Mouse (Mus musculus): ENCODE measurements around the gene Cldn14. TPM values are rescaled to one million over a fixed set of nuclear protein-coding genes. Genes with fewer than 3 reads are reported as not detected.
"Not testable (repeated sequence)": the region's sequence is repeated elsewhere in the genome, so short reads cannot be mapped to it uniquely, and the experiment has no call there.

Cldn14 gene
- polyA plus RNA-seq, 1 experiment from 2014 or later: 0.12 TPM

DNA sequence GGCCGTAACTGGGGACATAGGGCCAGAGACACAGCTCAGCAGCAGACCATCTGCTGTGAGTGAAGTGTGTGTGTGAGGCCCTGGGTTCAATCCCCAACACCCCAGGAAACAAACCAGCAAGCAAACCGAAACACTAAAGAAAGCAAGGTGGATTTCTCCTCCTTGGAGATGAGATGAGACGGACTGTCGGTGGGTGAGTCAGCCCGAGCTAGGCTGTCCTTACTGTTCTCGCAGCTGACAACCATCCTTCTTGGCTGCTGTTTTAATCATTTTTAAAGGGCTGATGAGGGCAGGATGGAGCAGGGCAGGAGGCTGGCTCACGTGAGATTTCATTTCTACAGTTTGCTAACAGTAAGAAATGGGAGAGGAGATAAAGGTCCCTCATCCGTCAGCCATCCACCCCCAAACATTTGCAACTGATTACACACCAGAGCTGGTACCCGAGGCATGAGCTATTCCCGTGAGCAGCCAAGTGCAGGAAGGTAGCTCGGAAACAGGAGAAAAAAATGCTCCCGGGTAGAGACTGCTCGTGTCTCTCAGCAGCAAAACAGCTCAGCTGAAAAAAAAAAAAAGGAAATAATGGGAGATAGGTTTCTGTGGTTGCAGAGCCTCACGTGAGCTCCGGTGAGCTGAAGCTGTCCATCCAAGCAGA lies 27.3 kb downstream of the Cldn14 start:
- no peak for ATAC-seq (ENCODE audit: low FRiP score, low TSS enrichment)
- Histone ChIP-seq H3K4me2 (replicated peaks; ENCODE audit: low read depth, low read length) (no peak overlapping the region), H3K4me3 (ENCODE audit: low read length) (no peak overlapping the region), H3K9ac (replicated peaks; ENCODE audit: low read length) (no peak overlapping the region), H3K36me3 (ENCODE audit: insufficient read depth, low read length) (no peaks in the 10 kb centered on the region), H3K9me3 (ENCODE audit: low read length) (no peaks in the 10 kb centered on the region), H3K27ac (ENCODE audit: low read length) (no peak overlapping the region), H3K4me1 (ENCODE audit: insufficient read depth, low read length) (no peaks in the 10 kb centered on the region), H3K27me3 (ENCODE audit: insufficient read depth, low read length) (no peaks in the 10 kb centered on the region)
- WGBS: 66% methylated on average over 15 of the region's 15 CpGs

DNA sequence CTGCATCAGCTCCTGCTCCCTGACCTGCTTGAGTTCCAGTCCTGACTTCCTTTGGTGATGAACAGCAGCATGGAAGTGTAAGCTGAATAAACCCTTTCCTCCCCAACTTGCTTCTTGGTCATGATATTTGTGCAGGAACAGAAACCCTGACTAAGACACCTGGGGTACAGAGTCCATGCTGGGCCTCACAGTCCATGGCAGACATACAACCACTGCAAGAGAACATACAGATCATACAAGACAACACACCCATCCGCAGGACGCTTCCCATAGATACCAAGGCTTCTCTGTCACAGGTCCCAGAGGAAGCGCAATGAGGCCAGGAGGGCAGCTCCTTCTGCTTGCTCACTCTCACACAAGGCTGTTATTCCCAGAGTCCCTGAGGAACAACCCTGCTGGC lies 28.3 kb downstream of the Cldn14 start:
- not testable (repeated sequence) for ATAC-seq (ENCODE audit: low FRiP score, low TSS enrichment); H3K9ac ChIP-seq (replicated peaks; ENCODE audit: low read length); H3K4me1 ChIP-seq (ENCODE audit: insufficient read depth, low read length); H3K36me3 ChIP-seq (ENCODE audit: insufficient read depth, low read length); H3K27ac ChIP-seq (ENCODE audit: low read length); H3K27me3 ChIP-seq (ENCODE audit: insufficient read depth, low read length); H3K9me3 ChIP-seq (ENCODE audit: low read length); H3K4me2 ChIP-seq (replicated peaks; ENCODE audit: low read depth, low read length); H3K4me3 ChIP-seq (ENCODE audit: low read length)
- WGBS: 88% methylated on average over 3 of the region's 3 CpGs

DNA sequence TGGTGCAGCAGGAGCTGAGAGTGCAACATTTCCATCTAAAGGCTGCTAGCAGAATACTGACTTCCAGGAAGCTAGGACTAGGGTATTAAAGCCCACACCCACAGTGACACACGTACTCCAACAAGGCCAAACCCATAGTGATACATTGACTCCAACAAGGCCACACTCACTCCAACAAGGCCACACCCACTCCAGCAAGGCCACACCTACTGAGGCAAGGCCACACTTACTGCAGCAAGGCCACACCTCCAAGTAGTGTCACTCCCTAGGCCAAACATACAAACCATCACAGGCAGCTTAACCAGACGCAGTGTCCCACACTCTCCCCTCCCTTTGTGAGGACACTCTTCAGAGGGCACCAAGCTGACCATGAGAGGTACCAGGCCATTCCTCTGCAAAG lies 29.3 kb downstream of the Cldn14 start:
- Histone ChIP-seq H3K4me3 (ENCODE audit: low read length) (no peak overlapping the region), H3K27me3 (ENCODE audit: insufficient read depth, low read length) (no peaks in the 10 kb centered on the region), H3K36me3 (ENCODE audit: insufficient read depth, low read length) (no peaks in the 10 kb centered on the region), H3K9ac (replicated peaks; ENCODE audit: low read length) (no peak overlapping the region), H3K27ac (ENCODE audit: low read length) (no peak overlapping the region), H3K4me2 (replicated peaks; ENCODE audit: low read depth, low read length) (no peak overlapping the region), H3K9me3 (ENCODE audit: low read length) (no peaks in the 10 kb centered on the region), H3K4me1 (ENCODE audit: insufficient read depth, low read length) (no peaks in the 10 kb centered on the region)
- 76% methylated on average over 2 of the region's 2 CpGs for WGBS
- ATAC-seq (ENCODE audit: low FRiP score, low TSS enrichment): no peak

DNA sequence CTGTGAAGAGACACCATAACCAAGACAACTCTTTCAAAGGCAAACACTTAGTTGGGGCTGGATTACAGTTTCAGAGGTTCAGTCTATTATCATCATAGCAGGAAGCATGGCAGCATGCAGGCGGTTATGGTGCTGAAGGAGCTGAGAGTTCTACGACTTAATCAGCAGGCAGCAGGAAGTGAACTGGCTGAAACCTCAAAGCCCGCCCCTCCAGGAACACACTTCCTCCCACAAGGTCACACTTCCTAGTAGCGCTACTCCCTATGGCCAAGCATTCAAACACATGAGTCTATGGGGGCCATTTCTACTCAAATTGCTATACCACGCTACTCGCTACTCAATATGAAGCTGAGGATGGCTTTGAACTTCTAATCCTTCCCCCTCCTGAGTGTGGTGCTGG lies 31.1 kb downstream of the Cldn14 start:
- Histone ChIP-seq H3K27ac (ENCODE audit: low read length) (no peak overlapping the region), H3K27me3 (ENCODE audit: insufficient read depth, low read length) (no peaks in the 10 kb centered on the region; the same call in 1 of the 2 replicates), H3K4me3 (ENCODE audit: low read length) (no peak overlapping the region), H3K9me3 (ENCODE audit: low read length) (no peaks in the 10 kb centered on the region), H3K36me3 (ENCODE audit: insufficient read depth, low read length) (no peaks in the 10 kb centered on the region), H3K9ac (replicated peaks; ENCODE audit: low read length) (no peak overlapping the region), H3K4me1 (ENCODE audit: insufficient read depth, low read length) (0 out of 2 replicates have a peak, but pooled peaks cover 6% of the 10 kb centered on the region), H3K4me2 (replicated peaks; ENCODE audit: low read depth, low read length) (no peak overlapping the region)
- 92% methylated on average over 6 of the region's 6 CpGs for WGBS
- no peak for ATAC-seq (ENCODE audit: low FRiP score, low TSS enrichment)

DNA sequence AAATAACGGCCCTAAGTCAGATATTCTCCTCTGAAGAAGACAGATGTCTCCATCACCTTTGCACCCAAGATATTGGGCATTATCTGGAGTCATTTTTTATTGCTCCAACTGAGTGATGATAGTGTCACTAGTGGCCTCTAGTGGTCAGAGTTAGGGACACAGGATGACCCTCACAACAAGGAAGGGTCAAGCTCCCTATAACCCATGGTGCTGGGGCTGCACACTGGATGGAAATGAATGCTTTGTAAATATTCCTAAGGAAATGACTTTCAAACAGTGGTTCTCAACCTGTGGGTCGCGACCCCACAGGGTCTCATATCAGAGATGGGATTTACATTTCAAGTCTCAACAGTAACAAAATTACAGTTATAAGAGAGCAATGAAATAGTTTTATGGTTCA lies 31.7 kb downstream of the Cldn14 start:
- H3K27ac ChIP-seq (ENCODE audit: low read length): no peak overlapping the region
- H3K27me3 ChIP-seq (ENCODE audit: insufficient read depth, low read length): peaks cover 3% of the 10 kb centered on the region; the same call in 1 of the 2 replicates
- H3K36me3 ChIP-seq (ENCODE audit: insufficient read depth, low read length): no peaks in the 10 kb centered on the region
- H3K4me3 ChIP-seq (ENCODE audit: low read length): no peak overlapping the region
- WGBS: 40% methylated on average over 3 of the region's 3 CpGs
- no peaks in the 10 kb centered on the region for H3K9me3 ChIP-seq (ENCODE audit: low read length)
- no peak for ATAC-seq (ENCODE audit: low FRiP score, low TSS enrichment)
- H3K4me1 ChIP-seq (ENCODE audit: insufficient read depth, low read length): 0 out of 2 replicates have a peak, but pooled peaks cover 6% of the 10 kb centered on the region
- no peak overlapping the region for H3K9ac ChIP-seq (replicated peaks; ENCODE audit: low read length)
- no peak overlapping the region for H3K4me2 ChIP-seq (replicated peaks; ENCODE audit: low read depth, low read length)

DNA sequence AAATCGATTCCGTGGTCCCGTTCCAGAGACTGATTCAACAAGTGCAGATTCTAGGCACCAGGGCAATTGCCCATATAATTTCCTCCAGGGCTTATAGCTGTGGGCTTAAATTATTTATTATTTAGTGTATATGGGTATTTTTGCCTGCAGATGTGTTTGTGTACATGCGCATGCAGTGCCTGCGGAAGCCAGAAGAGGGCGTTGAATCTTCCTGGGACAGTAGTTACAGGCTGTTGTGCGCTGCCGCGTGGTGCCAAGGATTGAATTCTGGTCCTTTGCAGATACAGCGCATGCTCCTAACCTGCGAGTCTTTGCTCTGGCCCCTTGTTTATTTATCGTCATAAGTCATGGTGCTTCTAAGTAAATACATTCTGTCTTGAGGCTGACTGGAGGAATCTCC lies 33.2 kb downstream of the Cldn14 start:
- Histone ChIP-seq H3K36me3 (ENCODE audit: insufficient read depth, low read length) (no peaks in the 10 kb centered on the region), H3K4me2 (replicated peaks; ENCODE audit: low read depth, low read length) (no peak overlapping the region), H3K27me3 (ENCODE audit: insufficient read depth, low read length) (peaks cover 3% of the 10 kb centered on the region; the same call in 1 of the 2 replicates), H3K4me1 (ENCODE audit: insufficient read depth, low read length) (0 out of 2 replicates have a peak, but pooled peaks cover 6% of the 10 kb centered on the region), H3K9me3 (ENCODE audit: low read length) (no peaks in the 10 kb centered on the region), H3K9ac (replicated peaks; ENCODE audit: low read length) (no peak overlapping the region), H3K27ac (ENCODE audit: low read length) (no peak overlapping the region), H3K4me3 (ENCODE audit: low read length) (no peak overlapping the region)
- ATAC-seq (ENCODE audit: low FRiP score, low TSS enrichment): no peak
- 79% methylated on average over 12 of the region's 12 CpGs for WGBS

DNA sequence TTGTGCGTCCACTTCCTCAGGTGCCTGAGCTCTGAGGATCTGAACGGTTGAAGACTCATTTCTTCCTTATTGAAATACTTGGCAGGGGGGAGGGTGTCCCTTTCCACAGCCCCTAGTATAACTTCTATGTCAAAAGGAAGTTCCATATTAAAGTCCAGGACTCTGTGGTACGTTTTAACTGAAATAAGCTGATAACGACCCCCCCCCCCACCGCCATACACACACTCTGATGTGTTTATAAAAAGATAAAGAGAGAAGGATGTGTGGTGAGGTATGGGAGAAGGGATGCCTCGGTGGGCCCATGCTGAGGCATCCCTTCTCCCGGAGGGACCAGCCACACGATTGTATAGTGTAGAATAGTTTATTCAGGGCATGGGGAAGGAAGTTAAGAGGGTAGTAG lies 34.4 kb downstream of the Cldn14 start:
- H3K4me3 ChIP-seq (ENCODE audit: low read length): no peak overlapping the region
- no peak overlapping the region for H3K9ac ChIP-seq (replicated peaks; ENCODE audit: low read length)
- no peak overlapping the region for H3K27ac ChIP-seq (ENCODE audit: low read length)
- peaks cover 3% of the 10 kb centered on the region; the same call in 1 of the 2 replicates for H3K27me3 ChIP-seq (ENCODE audit: insufficient read depth, low read length)
- ATAC-seq (ENCODE audit: low FRiP score, low TSS enrichment): no peak
- no peaks in the 10 kb centered on the region for H3K9me3 ChIP-seq (ENCODE audit: low read length)
- H3K36me3 ChIP-seq (ENCODE audit: insufficient read depth, low read length): no peaks in the 10 kb centered on the region
- 75% methylated on average over 8 of the region's 8 CpGs for WGBS
- 0 out of 2 replicates have a peak overlapping the region, but pooled peaks have one; percentile 52 for H3K4me2 ChIP-seq (replicated peaks; ENCODE audit: low read depth, low read length)
- 0 out of 2 replicates have a peak, but pooled peaks cover 6% of the 10 kb centered on the region for H3K4me1 ChIP-seq (ENCODE audit: insufficient read depth, low read length)

DNA sequence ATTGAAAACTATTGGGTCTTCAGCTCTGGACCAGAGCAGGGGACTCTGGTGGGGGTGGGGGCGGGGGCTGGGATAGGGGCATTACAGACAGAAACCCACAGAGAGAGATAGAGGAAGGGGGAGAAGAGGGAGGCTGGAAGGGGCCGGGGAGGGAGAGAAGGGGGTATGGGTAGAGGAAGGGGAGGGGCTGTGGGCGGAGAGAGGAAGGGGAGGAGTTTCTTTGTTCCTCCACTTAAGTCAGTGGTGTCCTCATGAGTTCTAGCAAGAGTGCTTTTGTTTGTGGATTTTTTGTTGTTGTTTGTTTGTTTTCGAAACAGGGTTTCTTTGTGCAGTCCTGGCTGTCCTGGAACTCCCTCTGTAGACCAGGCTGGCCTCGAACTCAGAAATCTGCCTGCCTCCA lies 35.1 kb downstream of the Cldn14 start:
- Histone ChIP-seq H3K4me2 (replicated peaks; ENCODE audit: low read depth, low read length) (peak overlapping the region; percentile 52), H3K27me3 (ENCODE audit: insufficient read depth, low read length) (peaks cover 4% of the 10 kb centered on the region), H3K9me3 (ENCODE audit: low read length) (no peaks in the 10 kb centered on the region), H3K27ac (ENCODE audit: low read length) (no peak overlapping the region), H3K9ac (replicated peaks; ENCODE audit: low read length) (peak overlapping the region; percentile 55), H3K4me3 (ENCODE audit: low read length) (peak overlapping the region; percentile 35), H3K4me1 (ENCODE audit: insufficient read depth, low read length) (0 out of 2 replicates have a peak, but pooled peaks cover 6% of the 10 kb centered on the region), H3K36me3 (ENCODE audit: insufficient read depth, low read length) (no peaks in the 10 kb centered on the region)
- peak; percentile 37; the same call in 1 of the 2 replicates for ATAC-seq (ENCODE audit: low FRiP score, low TSS enrichment)
- WGBS: 63% methylated on average over 5 of the region's 5 CpGs

DNA sequence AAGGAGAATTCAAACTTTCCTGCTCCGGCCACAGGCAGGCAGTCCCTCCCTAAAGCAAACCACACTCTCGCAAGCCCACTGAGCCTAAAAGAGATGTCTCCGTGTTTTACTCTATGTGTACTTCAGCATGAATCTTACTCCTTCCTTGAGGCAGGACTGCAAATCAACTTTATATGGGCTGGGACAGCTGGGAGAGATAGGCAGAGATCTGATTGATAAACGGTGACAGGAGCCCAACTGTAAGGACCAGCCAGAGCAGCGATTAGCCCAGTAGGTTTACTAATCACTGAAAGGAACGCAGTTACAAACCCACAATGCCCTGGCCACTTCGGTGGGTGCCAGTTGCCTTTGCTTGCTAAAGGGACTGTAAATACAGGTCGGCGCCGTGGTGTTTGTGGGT lies 35.5 kb downstream of the Cldn14 start:
- peak overlapping the region; percentile 55 for H3K9ac ChIP-seq (replicated peaks; ENCODE audit: low read length)
- ATAC-seq (ENCODE audit: low FRiP score, low TSS enrichment): no peak
- peak overlapping the region; percentile 52 for H3K4me2 ChIP-seq (replicated peaks; ENCODE audit: low read depth, low read length)
- peaks cover 9% of the 10 kb centered on the region for H3K27me3 ChIP-seq (ENCODE audit: insufficient read depth, low read length)
- H3K4me3 ChIP-seq (ENCODE audit: low read length): peak overlapping the region; percentile 35
- H3K36me3 ChIP-seq (ENCODE audit: insufficient read depth, low read length): no peaks in the 10 kb centered on the region
- 0 out of 2 replicates have a peak, but pooled peaks cover 6% of the 10 kb centered on the region for H3K4me1 ChIP-seq (ENCODE audit: insufficient read depth, low read length)
- H3K27ac ChIP-seq (ENCODE audit: low read length): no peak overlapping the region
- WGBS: 29% methylated on average over 10 of the region's 10 CpGs
- no peaks in the 10 kb centered on the region for H3K9me3 ChIP-seq (ENCODE audit: low read length)

DNA sequence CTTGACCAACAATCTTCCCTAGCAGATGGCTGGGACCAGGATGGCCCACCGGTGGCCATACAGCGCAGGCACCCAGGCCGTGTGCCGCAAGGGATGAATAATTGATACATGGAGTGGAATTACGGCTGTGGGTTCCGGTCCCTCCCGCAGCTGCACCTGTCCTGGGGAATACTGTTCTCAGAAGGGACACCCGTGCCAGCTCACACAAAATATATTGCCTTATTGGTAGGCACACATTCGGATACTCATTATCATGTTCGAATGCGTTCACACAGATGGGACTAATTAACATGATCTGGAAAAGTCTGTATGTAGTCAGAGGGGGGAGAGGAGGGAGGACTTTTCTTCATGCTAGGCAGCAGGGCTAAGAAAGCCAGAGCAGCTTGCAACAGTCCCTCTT lies 37.6 kb downstream of the Cldn14 start:
- Histone ChIP-seq H3K4me2 (replicated peaks; ENCODE audit: low read depth, low read length) (no peak overlapping the region), H3K27me3 (ENCODE audit: insufficient read depth, low read length) (peaks cover 21% of the 10 kb centered on the region), H3K36me3 (ENCODE audit: insufficient read depth, low read length) (no peaks in the 10 kb centered on the region), H3K4me3 (ENCODE audit: low read length) (no peak overlapping the region), H3K9me3 (ENCODE audit: low read length) (no peaks in the 10 kb centered on the region), H3K27ac (ENCODE audit: low read length) (no peak overlapping the region), H3K4me1 (ENCODE audit: insufficient read depth, low read length) (0 out of 2 replicates have a peak, but pooled peaks cover 6% of the 10 kb centered on the region), H3K9ac (replicated peaks; ENCODE audit: low read length) (no peak overlapping the region)
- WGBS: 88% methylated on average over 11 of the region's 11 CpGs
- no peak for ATAC-seq (ENCODE audit: low FRiP score, low TSS enrichment)
